Mouse (Mus musculus) intestine, postnatal 0 days (tissue): ENCODE results near the gene Slc27a1. TPM values are rescaled to one million over a fixed set of nuclear protein-coding genes. Genes with fewer than 3 reads are reported as not detected.

Source experiments
- ATAC-seq: fragments of 200-750 bp; cut with Nextera tagmentation; 2 replicates; pipeline ENCODE4 v1.8.0; 2017; ENCODE audit warnings: mild to moderate bottlenecking, moderate TSS enrichment, moderate library complexity
- H3K27ac ChIP-seq: fragments of 300-500 bp; sonication (generic); 2 replicates; pipeline ENCODE4 v1.5.1; 2014; ENCODE audit warnings: mild to moderate bottlenecking, low read depth, low read length, moderate library complexity
- H3K27me3 ChIP-seq: fragments of 300-500 bp; sonication (generic); replicated peaks from 2 replicates; pipeline ENCODE4 v1.6.1; 2014; ENCODE audit warnings: low read length, mixed read lengths; ENCODE audit not compliant: control insufficient read depth, insufficient read depth
- H3K36me3 ChIP-seq: fragments of 300-500 bp; sonication (generic); 2 replicates; pipeline ENCODE4 v1.6.1; 2014; ENCODE audit warnings: mild to moderate bottlenecking, moderate library complexity; ENCODE audit not compliant: control insufficient read depth, insufficient read depth
- H3K4me1 ChIP-seq: fragments of 300-500 bp; sonication (generic); replicated peaks from 2 replicates; pipeline ENCODE4 v1.6.1; 2014; ENCODE audit warnings: antibody characterized with exemption, low read length, mixed read lengths; ENCODE audit not compliant: control insufficient read depth, insufficient read depth
- H3K4me2 ChIP-seq: fragments of 300-500 bp; sonication (generic); replicated peaks from 2 replicates; pipeline ENCODE4 v1.6.1; 2014; ENCODE audit warnings: low read depth, mild to moderate bottlenecking, moderate library complexity
- H3K4me3 ChIP-seq: fragments of 300-500 bp; sonication (generic); 2 replicates; pipeline ENCODE4 v1.5.1; 2014; ENCODE audit warnings: low read depth, low read length
- H3K9ac ChIP-seq: fragments of 300-500 bp; sonication (generic); 2 replicates; pipeline ENCODE4 v1.6.1; 2014; ENCODE audit warnings: mild to moderate bottlenecking, low read depth, low read length
- H3K9me3 ChIP-seq: fragments of 300-500 bp; sonication (generic); 2 replicates; pipeline ENCODE4 v1.6.1; 2016; ENCODE audit warnings: mixed run types; ENCODE audit not compliant: control insufficient read depth
- CTCF ChIP-seq: sonication (generic); IDR thresholded peaks from 2 replicates; pipeline ENCODE4 v1.5.1; 2016; ENCODE audit warnings: low read depth, mild to moderate bottlenecking, control low read depth, antibody characterized with exemption, moderate library complexity
- WGBS: fragments of 180-500 bp; shearing (Covaris S2); extraction: QIAGEN DNeasy Blood & Tissue Kit; methylation state at CpG from one replicate; pipeline ENCODE4 v1.1.7; 2014; 5-methylcytosine and 5-hydroxymethylcytosine counted together
- polyA plus RNA-seq: library from polyadenylated mRNA; unstranded; fragments of >200 nt; fragmentation: Nextera tagmentation; extraction: Ambion mirVana; gene quantifications from 2 replicates; pipeline ENCODE4 v1.2.1, GENCODE M21; 2015

The Slc27a1 gene
- polyA plus RNA-seq, 1 experiment from 2014 or later, result 14.9 TPM

GRCm38 (mm10) chr8:71612141-71612540, 43.5 kb downstream of the Slc27a1 start:
- no peak for TF ChIP-seq CTCF
- peak overlapping the region; percentile 84 for H3K4me2 ChIP-seq
- H3K9me3 ChIP-seq, result no peaks in the 10 kb centered on the region
- peaks cover 34% of the 10 kb centered on the region for H3K36me3 ChIP-seq
- no peaks in the 10 kb centered on the region; the same call in 1 of the 2 replicates for H3K4me1 ChIP-seq
- 0 out of 2 replicates have a peak overlapping the region, but pooled peaks have one; percentile 74 for H3K9ac ChIP-seq
- H3K27me3 ChIP-seq, result no peaks in the 10 kb centered on the region
- peak overlapping the region; percentile 68 for H3K27ac ChIP-seq
- peak overlapping the region; percentile 90 for H3K4me3 ChIP-seq
- ATAC-seq, result no peak
- WGBS, result 19% methylated on average over 5 of the region's 5 CpGs

GRCm38 (mm10) chr8:71613418-71613817, 44.7 kb downstream of the Slc27a1 start:
- H3K27me3 ChIP-seq, result no peaks in the 10 kb centered on the region
- H3K9me3 ChIP-seq, result no peaks in the 10 kb centered on the region
- H3K4me3 ChIP-seq, result no peak overlapping the region
- H3K27ac ChIP-seq, result no peak overlapping the region
- H3K9ac ChIP-seq, result no peak overlapping the region
- no peak for TF ChIP-seq CTCF
- H3K4me1 ChIP-seq, result no peaks in the 10 kb centered on the region; the same call in 1 of the 2 replicates
- WGBS, result 60% methylated on average over 4 of the region's 4 CpGs
- no peak for ATAC-seq
- H3K4me2 ChIP-seq, result no peak overlapping the region
- peaks cover 47% of the 10 kb centered on the region for H3K36me3 ChIP-seq

DNA sequence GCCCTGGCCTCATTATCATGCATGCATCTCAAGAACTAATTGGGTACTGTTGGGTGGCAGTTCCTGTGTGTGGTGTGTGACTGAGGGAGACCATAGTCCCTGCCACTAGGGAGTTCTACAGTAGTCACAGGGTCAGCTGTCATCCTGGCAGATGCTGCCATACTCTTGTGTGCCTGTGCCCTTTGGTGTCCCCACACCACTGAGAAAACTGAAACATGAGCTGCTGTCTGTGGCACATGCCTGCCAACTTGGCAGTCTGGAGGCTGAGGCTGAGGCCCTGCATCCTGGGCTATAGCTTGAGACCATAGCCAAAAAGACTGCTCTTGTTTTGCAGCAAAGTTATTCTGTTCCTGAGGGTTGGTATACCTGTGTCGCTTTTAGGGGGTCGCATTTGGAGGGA, 51.1 kb downstream of the Slc27a1 start:
- H3K9me3 ChIP-seq, result peaks cover 12% of the 10 kb centered on the region
- H3K36me3 ChIP-seq, result peaks cover 93% of the 10 kb centered on the region
- H3K4me3 ChIP-seq, result no peak overlapping the region
- no peak overlapping the region for H3K4me2 ChIP-seq
- H3K4me1 ChIP-seq, result no peaks in the 10 kb centered on the region
- H3K27ac ChIP-seq, result no peak overlapping the region
- H3K9ac ChIP-seq, result no peak overlapping the region
- no peak for ATAC-seq
- 98% methylated on average over 2 of the region's 2 CpGs for WGBS
- no peak for TF ChIP-seq CTCF
- H3K27me3 ChIP-seq, result no peaks in the 10 kb centered on the region

DNA sequence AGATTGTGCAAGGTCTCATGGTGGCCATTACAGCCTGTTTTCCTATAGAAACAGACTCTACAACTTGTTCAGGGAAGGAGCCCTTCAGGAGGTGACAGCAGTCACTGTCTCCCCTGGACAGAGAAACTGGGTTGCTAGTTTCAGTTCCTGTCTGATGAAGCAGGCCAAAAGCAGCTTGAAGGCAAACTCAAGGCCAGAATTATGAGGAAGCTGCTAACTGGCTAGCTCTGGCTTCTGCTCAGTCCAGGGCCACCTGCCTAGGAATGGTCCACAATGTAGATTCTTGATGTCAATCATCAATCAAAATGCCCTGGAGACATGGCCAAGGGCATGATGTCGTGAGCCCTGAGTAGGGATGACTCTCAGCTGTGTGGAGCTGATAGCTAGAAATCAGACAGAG, 56.4 kb downstream of the Slc27a1 start:
- Histone ChIP-seq H3K4me2 (no peak overlapping the region), H3K4me1 (peaks cover 15% of the 10 kb centered on the region), H3K36me3 (peaks cover 52% of the 10 kb centered on the region), H3K9me3 (peaks cover 12% of the 10 kb centered on the region), H3K27me3 (peaks cover 4% of the 10 kb centered on the region; the same call in 1 of the 2 replicates), H3K4me3 (no peak overlapping the region), H3K27ac (no peak overlapping the region), H3K9ac (no peak overlapping the region)
- 87% methylated on average over 1 of the region's 1 CpGs for WGBS
- no peak for TF ChIP-seq CTCF
- ATAC-seq, result no peak

GRCm38 (mm10) chr8:71626753-71627152, 58.1 kb downstream of the Slc27a1 start:
- peaks cover 15% of the 10 kb centered on the region for H3K4me1 ChIP-seq
- H3K4me3 ChIP-seq, result no peak overlapping the region
- H3K36me3 ChIP-seq, result peaks cover 37% of the 10 kb centered on the region
- peaks cover 13% of the 10 kb centered on the region; the same call in 1 of the 2 replicates for H3K27me3 ChIP-seq
- H3K4me2 ChIP-seq, result no peak overlapping the region
- H3K27ac ChIP-seq, result no peak overlapping the region
- peaks cover 12% of the 10 kb centered on the region for H3K9me3 ChIP-seq
- no peak for ATAC-seq
- no peak for TF ChIP-seq CTCF
- 91% methylated on average over 9 of the region's 9 CpGs for WGBS
- no peak overlapping the region for H3K9ac ChIP-seq

DNA sequence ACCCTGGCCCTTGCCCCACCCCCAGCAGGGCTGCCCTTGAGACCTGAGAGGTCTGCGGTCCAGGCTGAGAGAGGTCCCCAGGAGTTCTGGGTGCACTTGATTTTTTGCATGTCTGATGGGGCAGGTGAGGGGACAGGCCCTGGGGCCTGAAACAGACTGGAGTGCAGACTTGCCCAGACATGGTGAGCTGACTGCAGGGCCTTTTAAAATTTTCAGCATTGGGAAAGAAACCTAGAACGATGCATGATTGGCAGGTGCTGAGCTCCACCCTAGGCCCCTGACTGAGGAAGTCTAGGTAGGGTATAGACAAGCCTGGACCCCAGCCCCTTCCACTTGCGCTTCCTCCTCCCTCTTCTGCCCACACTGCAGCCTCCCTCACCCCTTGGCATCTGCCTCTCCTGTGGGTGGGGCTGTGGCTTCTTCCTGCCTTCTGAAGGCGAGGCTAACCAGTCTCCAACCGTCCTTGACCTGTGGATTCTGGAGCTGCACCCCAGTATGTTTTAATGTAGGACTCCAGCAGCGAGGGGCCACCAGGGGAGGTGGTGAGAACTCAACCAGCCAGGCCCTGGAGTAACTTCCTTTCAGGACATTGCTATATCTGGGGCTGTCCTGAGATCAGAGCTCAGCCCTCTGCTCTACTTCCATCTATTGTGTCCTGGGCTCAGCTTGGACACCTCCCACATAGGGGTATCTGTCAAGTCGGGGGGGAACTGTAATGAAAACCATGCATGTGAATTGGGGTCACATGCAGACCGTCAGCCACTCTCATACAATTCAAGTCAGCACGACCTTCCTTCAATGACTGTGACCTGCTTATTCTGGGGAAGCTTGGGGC, 58.8 kb downstream of the Slc27a1 start:
- WGBS, result 42% methylated on average over 9 of the region's 9 CpGs
- Histone ChIP-seq H3K27me3 (peaks cover 13% of the 10 kb centered on the region; the same call in 1 of the 2 replicates), H3K27ac (no peak overlapping the region), H3K9me3 (peaks cover 7% of the 10 kb centered on the region), H3K4me2 (no peak overlapping the region), H3K4me1 (peaks cover 15% of the 10 kb centered on the region), H3K4me3 (no peak overlapping the region), H3K36me3 (peaks cover 30% of the 10 kb centered on the region), H3K9ac (no peak overlapping the region)
- no peak for ATAC-seq
- TF ChIP-seq CTCF, result 0 out of 2 replicates have a peak, but pooled peaks have one; percentile 14
